Mouse (Mus musculus) neural tube, embryonic 15.5 days (tissue): ENCODE measurements around the gene H2-Eb2. TPM values are rescaled to one million over a fixed set of nuclear protein-coding genes. Genes with fewer than 3 reads are reported as not detected.

Source experiments
- ATAC-seq: fragments of 200-750 bp; cut with Nextera tagmentation; 2 replicates; pipeline ENCODE4 v1.8.0; 2017; ENCODE audit warnings: mild to moderate bottlenecking, moderate TSS enrichment, moderate library complexity; ENCODE audit not compliant: low FRiP score
- H3K27ac ChIP-seq: fragments of 300-500 bp; sonication (generic); replicated peaks from 2 replicates; pipeline ENCODE4 v1.5.1; 2015; ENCODE audit warnings: mild to moderate bottlenecking, inconsistent platforms
- H3K27me3 ChIP-seq: fragments of 300-500 bp; sonication (generic); replicated peaks from 2 replicates; pipeline ENCODE4 v1.6.1; 2015; ENCODE audit warnings: inconsistent platforms
- H3K36me3 ChIP-seq: fragments of 300-500 bp; sonication (generic); 2 replicates; pipeline ENCODE4 v1.6.1; 2015; ENCODE audit warnings: inconsistent platforms
- H3K4me1 ChIP-seq: fragments of 300-500 bp; sonication (generic); 2 replicates; pipeline ENCODE4 v1.6.1; 2015; ENCODE audit warnings: inconsistent platforms
- H3K4me2 ChIP-seq: fragments of 300-500 bp; sonication (generic); 2 replicates; pipeline ENCODE4 v1.6.1; 2015; ENCODE audit warnings: inconsistent platforms, mild to moderate bottlenecking, moderate library complexity
- H3K4me3 ChIP-seq: fragments of 300-500 bp; sonication (generic); replicated peaks from 2 replicates; pipeline ENCODE4 v1.5.1; 2015; ENCODE audit warnings: mild to moderate bottlenecking, inconsistent platforms
- H3K9ac ChIP-seq: fragments of 300-500 bp; sonication (generic); replicated peaks from 2 replicates; pipeline ENCODE4 v1.6.1; 2015; ENCODE audit warnings: mild to moderate bottlenecking, inconsistent platforms
- H3K9me3 ChIP-seq: fragments of 300-500 bp; sonication (generic); replicated peaks from 2 replicates; pipeline ENCODE4 v1.6.1; 2016; ENCODE audit warnings: inconsistent platforms
- WGBS: fragments of 180-500 bp; shearing (Covaris S2); methylation state at CpG from one replicate; pipeline ENCODE4 v1.1.7; 2015; ENCODE audit warnings: mixed read lengths; 5-methylcytosine and 5-hydroxymethylcytosine counted together
- polyA plus RNA-seq: library from polyadenylated mRNA; unstranded; fragments of >200 nt; fragmentation: Nextera tagmentation; extraction: Ambion mirVana; gene quantifications from 2 replicates; pipeline ENCODE4 v1.2.1, GENCODE M21; 2015

The H2-Eb2 gene
- polyA plus RNA-seq, 1 experiment from 2014 or later: 0.19 TPM

DNA sequence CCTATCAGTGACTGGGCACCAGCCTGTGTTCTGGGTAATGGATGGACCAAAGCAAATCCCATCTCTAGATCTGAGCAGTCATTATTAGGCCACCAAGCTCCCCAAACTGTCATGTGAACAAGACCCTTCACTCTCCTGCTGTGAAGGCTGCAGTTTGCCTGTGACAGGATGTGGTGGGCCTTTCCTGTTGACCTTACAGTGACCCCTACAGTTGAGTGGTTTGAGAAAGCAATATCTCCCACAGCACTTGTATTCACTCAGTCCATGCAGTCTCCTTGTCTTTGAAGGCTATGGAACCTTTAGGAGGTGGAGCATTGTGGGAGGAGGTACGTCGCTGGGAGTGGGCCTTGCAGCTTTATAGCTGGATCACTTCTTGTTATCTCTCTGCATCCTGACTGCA, 4.3 kb downstream of the H2-Eb2 start:
- ATAC-seq: no peak

DNA sequence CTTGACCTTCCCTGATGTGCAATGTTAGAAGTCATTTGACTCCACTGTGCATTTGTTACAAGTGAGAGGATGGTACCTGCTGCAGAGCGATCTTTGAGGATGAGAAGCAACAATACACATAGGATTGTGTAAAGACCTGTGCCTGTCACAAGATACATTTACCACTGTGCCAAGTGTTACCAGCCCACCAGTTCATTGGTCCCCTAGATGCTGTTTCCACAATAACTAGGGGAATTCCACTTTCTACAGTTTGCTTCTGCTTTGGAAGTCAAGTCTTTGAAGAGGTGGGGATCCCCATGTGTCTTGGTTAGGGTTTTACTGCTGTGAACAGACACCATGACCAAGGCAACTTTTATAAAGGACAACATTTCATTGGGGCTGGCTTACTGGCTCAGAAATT, 5.7 kb downstream of the H2-Eb2 start:
- no peak overlapping the region for H3K4me3 ChIP-seq
- 98% methylated on average over 1 of the region's 1 CpGs for WGBS
- H3K9ac ChIP-seq: no peak overlapping the region
- no peaks in the 10 kb centered on the region for H3K4me1 ChIP-seq
- H3K36me3 ChIP-seq: no peaks in the 10 kb centered on the region
- 0 out of 2 replicates have a peak, but pooled peaks cover 2% of the 10 kb centered on the region for H3K27me3 ChIP-seq
- H3K4me2 ChIP-seq: no peak overlapping the region
- no peaks in the 10 kb centered on the region for H3K9me3 ChIP-seq
- no peak overlapping the region for H3K27ac ChIP-seq
- no peak for ATAC-seq

More for the DNA sequence above, 4.3 kb downstream of the H2-Eb2 start:
- WGBS: 67% methylated on average over 2 of the region's 2 CpGs
- no peaks in the 10 kb centered on the region for H3K4me1 ChIP-seq
- H3K36me3 ChIP-seq: no peaks in the 10 kb centered on the region
- H3K27me3 ChIP-seq: 0 out of 2 replicates have a peak, but pooled peaks cover 2% of the 10 kb centered on the region
- H3K9ac ChIP-seq: no peak overlapping the region
- no peak overlapping the region for H3K4me3 ChIP-seq
- H3K27ac ChIP-seq: no peak overlapping the region
- H3K9me3 ChIP-seq: no peaks in the 10 kb centered on the region
- H3K4me2 ChIP-seq: no peak overlapping the region

DNA sequence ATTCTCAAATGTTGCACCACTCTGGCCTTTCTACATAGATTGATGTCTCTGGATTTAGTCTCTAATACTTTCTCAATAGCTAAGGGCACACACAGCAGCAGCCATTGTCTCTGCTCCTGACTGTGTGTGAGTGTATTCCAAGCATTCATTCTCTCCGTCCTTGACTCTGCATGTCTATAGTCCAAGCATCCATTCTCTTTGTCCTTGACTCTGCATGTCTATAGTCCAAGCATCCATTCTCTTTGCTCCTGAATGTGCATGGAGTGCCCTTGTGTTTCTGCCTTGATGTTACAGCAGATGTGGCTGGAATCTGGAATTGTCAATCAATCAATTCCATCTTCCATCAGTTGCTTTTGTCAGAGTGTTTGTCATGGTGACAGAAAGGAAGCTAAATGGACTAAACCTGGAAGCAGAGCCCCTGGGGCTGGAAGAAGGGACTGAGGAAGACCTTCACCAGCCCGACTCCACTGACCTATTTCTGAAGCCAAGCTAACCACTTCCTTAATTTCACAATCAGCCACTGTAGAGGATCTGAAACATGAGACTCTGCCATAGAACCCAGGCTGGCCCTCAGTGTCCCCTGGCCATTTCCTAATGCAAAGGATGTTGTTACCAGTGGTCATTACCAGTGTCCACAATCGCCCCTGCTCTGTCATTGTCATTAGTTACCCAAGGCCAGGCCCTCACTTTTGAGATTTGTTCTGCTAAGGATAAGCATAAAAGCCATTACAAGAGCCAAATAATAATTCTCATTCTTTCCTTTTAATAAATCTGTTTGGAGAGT, 15.3 kb downstream of the H2-Eb2 start:
- WGBS: 50% methylated on average over 3 of the region's 3 CpGs
- Histone ChIP-seq H3K36me3 (no peaks in the 10 kb centered on the region), H3K27me3 (no peaks in the 10 kb centered on the region), H3K9ac (no peak overlapping the region), H3K4me1 (no peaks in the 10 kb centered on the region), H3K27ac (no peak overlapping the region), H3K4me3 (no peak overlapping the region), H3K9me3 (no peaks in the 10 kb centered on the region), H3K4me2 (no peak overlapping the region)
- ATAC-seq: no peak

DNA sequence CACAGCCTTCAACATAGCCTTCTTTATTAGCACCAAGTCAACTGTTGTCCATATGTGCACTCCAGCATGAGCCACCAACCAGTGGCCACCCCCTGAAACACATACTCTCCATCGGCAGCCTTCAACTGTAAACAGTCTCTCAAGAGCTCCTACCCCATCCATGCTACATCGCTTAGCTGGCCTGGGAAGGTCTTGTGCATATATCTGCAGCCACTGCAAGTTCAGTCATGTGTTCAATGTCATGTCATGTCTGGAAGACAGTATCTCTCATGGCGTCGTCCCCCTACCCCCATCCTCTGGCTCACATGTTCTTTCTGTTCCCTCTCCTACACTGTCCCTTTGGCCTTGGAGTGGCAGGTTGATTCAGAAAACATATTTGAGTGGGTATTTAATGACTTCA, 19.4 kb downstream of the H2-Eb2 start:
- Histone ChIP-seq H3K27ac (no peak overlapping the region), H3K9me3 (no peaks in the 10 kb centered on the region), H3K4me2 (no peak overlapping the region), H3K36me3 (no peaks in the 10 kb centered on the region), H3K9ac (no peak overlapping the region), H3K4me3 (no peak overlapping the region), H3K27me3 (no peaks in the 10 kb centered on the region), H3K4me1 (no peaks in the 10 kb centered on the region)
- WGBS: 87% methylated on average over 4 of the region's 4 CpGs
- ATAC-seq: no peak

DNA sequence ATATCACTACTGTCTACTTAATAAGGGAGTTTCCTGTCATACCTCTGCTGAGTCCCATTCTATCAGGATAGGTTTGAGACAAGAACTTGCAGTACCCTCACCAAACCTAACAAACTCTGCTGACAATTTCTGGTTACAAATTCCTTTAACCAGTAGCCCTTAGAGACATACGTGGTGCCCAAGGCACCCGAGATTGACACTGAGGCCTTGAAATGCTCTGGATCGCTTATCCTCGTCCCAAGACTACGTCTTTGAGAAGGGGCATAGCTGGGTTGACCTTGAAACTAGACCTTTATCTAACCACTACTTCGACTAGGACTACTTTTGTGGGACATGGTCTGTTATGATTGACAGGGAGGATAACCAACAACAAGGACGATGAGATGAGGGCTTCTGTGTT, 20.0 kb downstream of the H2-Eb2 start:
- Histone ChIP-seq H3K27me3 (0 out of 2 replicates have a peak, but pooled peaks cover 2% of the 10 kb centered on the region), H3K4me1 (no peaks in the 10 kb centered on the region), H3K4me2 (no peak overlapping the region), H3K9ac (no peak overlapping the region), H3K27ac (no peak overlapping the region), H3K4me3 (no peak overlapping the region), H3K9me3 (no peaks in the 10 kb centered on the region), H3K36me3 (no peaks in the 10 kb centered on the region)
- ATAC-seq: no peak
- 90% methylated on average over 7 of the region's 7 CpGs for WGBS

DNA sequence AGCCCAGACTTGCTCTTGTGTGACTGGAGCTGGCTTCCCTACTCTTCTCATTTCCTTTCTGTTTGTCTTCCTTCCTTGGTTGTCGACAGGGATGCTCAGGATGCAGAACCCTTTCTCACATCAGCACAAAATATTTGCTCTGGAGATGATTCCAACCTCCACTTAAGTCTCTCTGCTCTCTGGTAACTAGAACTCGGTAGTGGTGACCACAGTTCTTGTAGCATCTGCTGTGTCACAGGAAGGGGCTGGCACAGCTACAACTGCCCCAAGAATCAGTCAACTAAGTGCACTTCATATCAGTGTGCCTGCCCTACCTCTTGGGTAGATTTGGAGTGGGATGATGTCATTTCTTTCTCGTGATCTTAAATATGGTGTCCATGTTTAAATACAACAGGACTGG, 20.6 kb downstream of the H2-Eb2 start:
- Histone ChIP-seq H3K27me3 (0 out of 2 replicates have a peak, but pooled peaks cover 5% of the 10 kb centered on the region), H3K4me3 (no peak overlapping the region), H3K4me1 (no peaks in the 10 kb centered on the region), H3K9me3 (no peaks in the 10 kb centered on the region), H3K9ac (no peak overlapping the region), H3K36me3 (no peaks in the 10 kb centered on the region), H3K4me2 (no peak overlapping the region), H3K27ac (no peak overlapping the region)
- ATAC-seq: no peak
- 76% methylated on average over 3 of the region's 3 CpGs for WGBS

DNA sequence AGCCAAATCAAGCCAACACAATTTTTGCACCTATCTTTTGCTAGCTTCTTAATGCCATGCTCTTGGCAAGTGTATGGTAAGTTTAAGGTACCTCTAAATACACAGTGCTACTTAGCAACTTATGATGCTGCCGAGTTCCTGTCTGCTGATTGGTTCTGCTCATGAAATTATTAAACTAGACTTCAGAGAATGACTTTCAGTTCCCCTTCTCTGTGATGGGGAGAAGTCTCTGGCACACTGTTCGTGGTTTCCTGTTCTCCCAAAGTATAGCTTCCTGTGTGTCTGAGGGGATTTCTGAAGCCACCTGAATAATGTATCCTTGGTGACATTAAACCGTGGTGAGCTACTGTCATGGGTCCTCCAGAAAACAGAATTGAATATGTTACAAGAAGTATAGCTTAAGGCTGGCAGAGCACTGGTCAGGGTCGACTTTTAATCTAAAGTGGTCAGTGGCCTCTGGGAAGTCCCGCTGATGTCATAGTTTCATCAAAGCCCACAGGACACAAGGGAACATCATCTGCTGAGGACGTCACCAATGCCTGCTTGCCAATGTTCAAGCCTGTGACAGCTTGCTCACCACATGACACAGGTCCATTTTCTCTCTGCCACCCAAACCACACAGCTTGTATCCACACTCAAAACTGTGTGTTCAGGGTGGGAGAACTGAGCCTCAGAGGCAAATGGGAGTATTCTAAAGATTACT, 22.3 kb downstream of the H2-Eb2 start:
- Histone ChIP-seq H3K4me2 (no peak overlapping the region), H3K27ac (no peak overlapping the region), H3K4me1 (no peaks in the 10 kb centered on the region), H3K4me3 (no peak overlapping the region), H3K27me3 (0 out of 2 replicates have a peak, but pooled peaks cover 5% of the 10 kb centered on the region), H3K9me3 (no peaks in the 10 kb centered on the region), H3K36me3 (no peaks in the 10 kb centered on the region), H3K9ac (no peak overlapping the region)
- 72% methylated on average over 6 of the region's 6 CpGs for WGBS
- no peak for ATAC-seq

DNA sequence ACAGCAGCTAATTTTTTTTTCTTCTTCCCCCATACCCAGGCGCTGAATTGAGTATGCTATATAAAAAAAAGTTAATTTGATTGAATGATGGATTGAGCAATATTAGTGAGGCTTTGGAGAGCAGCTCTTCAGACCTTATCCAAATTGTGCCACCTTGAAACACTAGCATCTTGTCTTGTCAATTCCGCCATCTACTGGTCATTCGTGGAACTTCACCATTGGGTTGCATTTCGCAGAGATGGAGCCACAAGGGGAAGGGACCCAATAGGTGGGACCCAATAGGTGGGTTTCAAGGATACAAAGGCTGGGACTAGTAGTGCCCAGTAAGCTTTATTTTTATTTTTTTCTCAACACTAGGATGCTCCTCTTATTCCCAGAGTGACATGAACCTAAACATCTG, 24.0 kb downstream of the H2-Eb2 start:
- ATAC-seq: no peak

DNA sequence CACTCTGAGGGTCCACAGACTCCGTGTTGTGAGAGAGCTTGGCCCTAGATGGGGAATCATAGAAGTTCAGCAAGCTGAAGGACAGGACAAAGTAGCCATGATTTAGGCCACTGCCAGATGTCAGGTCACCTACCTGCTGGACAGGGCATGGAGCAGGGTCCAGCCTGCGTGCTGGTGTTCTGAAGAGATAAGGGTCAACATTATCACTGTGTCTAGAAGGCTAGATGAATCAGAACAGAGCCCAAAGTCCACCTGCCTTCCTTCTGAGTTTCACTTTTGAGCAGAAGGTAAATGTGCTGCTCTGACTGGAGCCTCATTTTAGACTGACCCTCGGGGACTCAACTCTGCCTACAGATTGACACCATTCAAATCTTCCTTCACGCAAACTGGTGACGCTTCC, 29.1 kb downstream of the H2-Eb2 start, which contains the start of gene Btnl2:
Gene Btnl2, plus strand, starts transcription at position 284 of the 400 bp plus-strand sequence.
- Histone ChIP-seq H3K27me3 (0 out of 2 replicates have a peak, but pooled peaks cover 5% of the 10 kb centered on the region), H3K27ac (no peak within 1 kb of the TSS), H3K9ac (no peak within 1 kb of the TSS), H3K4me3 (no peak within 1 kb of the TSS), H3K9me3 (no peaks in the 10 kb centered on the region), H3K36me3 (no peaks in the 10 kb centered on the region), H3K4me1 (no peaks in the 10 kb centered on the region), H3K4me2 (no peak within 1 kb of the TSS)
- no peak for ATAC-seq
- WGBS: 90% methylated on average over 5 of the region's 5 CpGs

More for the DNA sequence above, 24.0 kb downstream of the H2-Eb2 start:
- no peaks in the 10 kb centered on the region for H3K4me1 ChIP-seq
- H3K4me2 ChIP-seq: no peak overlapping the region
- H3K27me3 ChIP-seq: 0 out of 2 replicates have a peak, but pooled peaks cover 5% of the 10 kb centered on the region
- H3K27ac ChIP-seq: no peak overlapping the region
- WGBS: 3% methylated on average over 4 of the region's 4 CpGs
- no peak overlapping the region for H3K4me3 ChIP-seq
- H3K9ac ChIP-seq: no peak overlapping the region
- H3K9me3 ChIP-seq: no peaks in the 10 kb centered on the region
- no peaks in the 10 kb centered on the region for H3K36me3 ChIP-seq

DNA sequence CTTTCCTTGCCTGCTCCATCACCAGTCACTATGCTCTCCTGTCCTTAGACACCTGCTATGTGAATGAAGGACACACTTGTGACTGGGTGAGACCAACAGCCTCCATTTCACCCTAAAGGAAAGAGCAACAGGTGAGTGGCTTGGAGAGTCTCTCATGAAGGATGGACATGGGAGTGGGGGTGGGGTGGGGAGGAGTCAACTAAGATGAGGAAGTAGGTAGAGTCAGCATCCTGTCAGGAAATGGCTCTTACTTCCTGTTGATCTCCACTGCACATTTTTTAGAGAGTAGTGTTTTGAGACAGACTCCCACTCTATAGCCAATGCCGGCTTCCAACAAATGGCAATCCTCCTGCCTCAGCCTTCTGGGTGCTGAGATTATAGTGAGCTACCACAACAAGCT, 29.5 kb downstream of the H2-Eb2 start:
- 93% methylated on average over 1 of the region's 1 CpGs for WGBS
- Histone ChIP-seq H3K27ac (no peak overlapping the region), H3K4me3 (no peak overlapping the region), H3K9me3 (no peaks in the 10 kb centered on the region), H3K4me2 (no peak overlapping the region), H3K36me3 (no peaks in the 10 kb centered on the region), H3K9ac (no peak overlapping the region), H3K27me3 (0 out of 2 replicates have a peak, but pooled peaks cover 5% of the 10 kb centered on the region), H3K4me1 (no peaks in the 10 kb centered on the region)
- ATAC-seq: no peak

DNA sequence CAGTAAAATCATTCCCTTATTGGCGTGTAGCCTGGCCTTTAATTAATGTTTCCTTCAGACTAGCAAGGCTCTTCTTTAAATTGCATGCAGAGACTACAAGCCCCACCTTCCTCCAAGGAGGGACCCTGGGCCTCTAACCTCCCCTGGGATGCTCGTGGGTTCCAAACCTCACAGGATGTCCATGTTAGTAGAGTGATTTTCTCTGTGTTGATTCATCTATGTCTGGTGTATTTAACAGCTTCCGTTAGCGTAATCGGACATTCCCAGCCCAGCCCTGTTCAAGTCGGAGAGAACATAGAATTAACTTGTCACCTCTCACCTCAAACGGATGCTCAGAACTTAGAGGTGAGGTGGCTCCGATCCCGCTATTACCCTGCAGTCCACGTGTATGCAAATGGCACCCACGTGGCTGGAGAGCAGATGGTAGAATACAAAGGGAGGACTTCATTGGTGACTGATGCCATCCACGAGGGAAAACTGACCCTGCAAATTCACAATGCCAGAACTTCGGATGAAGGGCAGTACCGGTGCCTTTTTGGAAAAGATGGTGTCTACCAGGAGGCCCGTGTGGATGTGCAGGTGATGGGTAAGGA, 37.6 kb downstream of the H2-Eb2 start:
- Histone ChIP-seq H3K4me1 (no peaks in the 10 kb centered on the region), H3K36me3 (no peaks in the 10 kb centered on the region), H3K9ac (no peak overlapping the region), H3K4me3 (no peak overlapping the region), H3K9me3 (no peaks in the 10 kb centered on the region), H3K4me2 (no peak overlapping the region), H3K27me3 (no peaks in the 10 kb centered on the region), H3K27ac (no peak overlapping the region)
- no peak for ATAC-seq
- 87% methylated on average over 15 of the region's 15 CpGs for WGBS
